Mouse (Mus musculus) lung, postnatal 36 days (tissue): ENCODE results near the gene Hip1.
"Not testable (repeated sequence)": the region's sequence is repeated elsewhere in the genome, so short reads cannot be mapped to it uniquely, and the experiment has no call there.

ENCODE experiments used
- DNase-seq: peaks from one replicate; pipeline ENCODE4 v3.0.0; 2022; ENCODE audit warnings: mixed read lengths

Hip1 gene

GRCm38 (mm10) chr5:135488881-135489694 is 55.8 kb downstream of the Hip1 start:
- DNase-seq, result peak; percentile 87

GRCm38 (mm10) chr5:135488222-135488880 is 56.6 kb downstream of the Hip1 start:
- DNase-seq, result no peak

GRCm38 (mm10) chr5:135485289-135485688 is 59.6 kb downstream of the Hip1 start:
- peak; percentile 82 for DNase-seq

- not testable (repeated sequence) for DNase-seq
Measured at GRCm38 (mm10) chr5:135483865-135484264, 61.1 kb downstream of the Hip1 start.

- peak; percentile 45 for DNase-seq
Measured at GRCm38 (mm10) chr5:135478877-135479600, 65.9 kb downstream of the Hip1 start.

- peak; percentile 55 for DNase-seq
Measured at GRCm38 (mm10) chr5:135476199-135476598, 68.7 kb downstream of the Hip1 start.

GRCm38 (mm10) chr5:135472405-135472804 is 72.5 kb downstream of the Hip1 start:
- DNase-seq, result peak; percentile 75

GRCm38 (mm10) chr5:135471747-135472146 is 73.2 kb downstream of the Hip1 start:
- DNase-seq, result no peak

- peak; percentile 68 for DNase-seq
Measured at GRCm38 (mm10) chr5:135468280-135468679, 76.6 kb downstream of the Hip1 start.

- DNase-seq, result peak; percentile 32
Measured at GRCm38 (mm10) chr5:135465833-135466291, 79.1 kb downstream of the Hip1 start.

- no peak for DNase-seq
Measured at GRCm38 (mm10) chr5:135463380-135463779, 81.5 kb downstream of the Hip1 start.

- no peak for DNase-seq
Measured at GRCm38 (mm10) chr5:135460833-135461173, 84.1 kb downstream of the Hip1 start.

GRCm38 (mm10) chr5:135460152-135460832 is 84.6 kb downstream of the Hip1 start:
- peak; percentile 68 for DNase-seq

- DNase-seq, result peak; percentile 63
Measured at GRCm38 (mm10) chr5:135459486-135459885, 85.4 kb downstream of the Hip1 start.

GRCm38 (mm10) chr5:135457961-135458360 is 87.0 kb downstream of the Hip1 start:
- no peak for DNase-seq

GRCm38 (mm10) chr5:135456515-135456914 is 88.4 kb downstream of the Hip1 start:
- no peak for DNase-seq

- DNase-seq, result no peak
Measured at GRCm38 (mm10) chr5:135454256-135454655, 90.7 kb downstream of the Hip1 start.

GRCm38 (mm10) chr5:135451559-135451958 is 93.4 kb downstream of the Hip1 start:
- not testable (repeated sequence) for DNase-seq

- no peak for DNase-seq
Measured at GRCm38 (mm10) chr5:135451100-135451499, 93.8 kb downstream of the Hip1 start.

- DNase-seq, result no peak
Measured at GRCm38 (mm10) chr5:135445755-135446154, 99.2 kb downstream of the Hip1 start.

GRCm38 (mm10) chr5:135442430-135442829 is 102.5 kb downstream of the Hip1 start:
- no peak for DNase-seq

GRCm38 (mm10) chr5:135435039-135435438 is 109.9 kb downstream of the Hip1 start:
- no peak for DNase-seq

GRCm38 (mm10) chr5:135433861-135434260 is 111.1 kb downstream of the Hip1 start:
- no peak for DNase-seq
